Comparison of ENCODE assay signal across 20 mouse cellular contexts in genomic region chr10:17042973-17043372, GRCm38 (mm10).
DNase-seq lines count a peak whose midpoint lies in the region; ATAC-seq and TF ChIP-seq lines count a peak whose summit lies in the region.
"Had no signal": no experiment of that assay in that cellular context is flagged by ENCODE, and none has a peak within 500 bp of the region (broad histone marks: within the 10 kb centered on the region; RNA-seq: fewer than 3 reads in every experiment).

No protein-coding gene starts in this region.

- no peak overlapping the region for H3K4me2 ChIP-seq in liver, postnatal 0 days (ENCODE audit: low read depth, low read length)
- H3K4me2 ChIP-seq: heart, embryonic 15.5 days; hindbrain, embryonic 14.5 days had no signal

- no peak overlapping the region for H3K4me3 ChIP-seq in liver, postnatal 0 days (ENCODE audit: low read depth, low read length)
- H3K4me3 ChIP-seq: gastrocnemius, adult 2 months; heart, embryonic 15.5 days had no signal

- peak; percentile 89 for ATAC-seq in megakaryocyte, adult 5-6 weeks (ENCODE audit: poor library complexity, severe bottlenecking)
- no peak for ATAC-seq in erythroblast, adult 5-6 weeks (replicated peaks; ENCODE audit: low FRiP score, poor library complexity, severe bottlenecking)
- ATAC-seq in liver, postnatal 0 days: no peak
- ATAC-seq: forebrain, embryonic 16.5 days had no signal

- TF ChIP-seq CTCF in liver, postnatal 0 days (IDR thresholded peaks at IDR 0.05; ENCODE audit: low read depth): no peak

- peak; percentile 88 for DNase-seq in heart, adult 11 months
- no peak for DNase-seq in heart, postnatal 4 days
- DNase-seq in kidney, postnatal 10 days: peak; percentile 8
- DNase-seq in kidney, adult 18-20 months: no peak
- peak; percentile 44 for DNase-seq in NIH3T3 (ENCODE audit: low read depth)
- DNase-seq in liver, postnatal 0 days: no peak
- DNase-seq: cerebellum, postnatal 10 days; gastrocnemius, adult 2 months; kidney, adult 11 months; liver; lung, adult 2 months; lung, postnatal 4 days; midbrain, embryonic 14.5 days; right cerebral cortex, adult 18-20 months had no signal

- H3K9me3 ChIP-seq in liver, postnatal 0 days (ENCODE audit: low read length): no peaks in the 10 kb centered on the region
- H3K9me3 ChIP-seq: G1E; heart, embryonic 15.5 days had no signal

- no peak overlapping the region for H3K9ac ChIP-seq in liver, postnatal 0 days (replicated peaks)
- H3K9ac ChIP-seq: heart, embryonic 15.5 days; hindbrain, embryonic 14.5 days had no signal

- H3K4me1 ChIP-seq in liver, postnatal 0 days (ENCODE audit: insufficient read depth): no peaks in the 10 kb centered on the region
- H3K4me1 ChIP-seq: heart, embryonic 15.5 days had no signal

- 53% methylated on average over 3 of the region's 3 CpGs for WGBS in liver, postnatal 0 days (ENCODE audit: insufficient replicate concordance)

- no peak overlapping the region for H3K27ac ChIP-seq in liver, postnatal 0 days (ENCODE audit: low read depth)
- H3K27ac ChIP-seq: gastrocnemius, adult 2 months; heart, embryonic 15.5 days; hindbrain, embryonic 14.5 days had no signal

- no peaks in the 10 kb centered on the region for H3K36me3 ChIP-seq in liver, postnatal 0 days (replicated peaks; ENCODE audit: insufficient read depth, low read length)
- H3K36me3 ChIP-seq: G1E; heart, embryonic 15.5 days had no signal

- no peaks in the 10 kb centered on the region for H3K27me3 ChIP-seq in liver, postnatal 0 days (ENCODE audit: insufficient read depth, low read length)
- H3K27me3 ChIP-seq: heart, embryonic 15.5 days had no signal

- no peak for TF ChIP-seq EP300 in liver, postnatal 0 days (IDR thresholded peaks at IDR 0.05; ENCODE audit: low read depth)

Comparison
In these comparisons a context has a peak if more than half of its experiments do, and no peak if none do; other contexts are left out.
1. DNase-seq: peak in heart, adult 11 months (single experiment), kidney, postnatal 10 days (single experiment) and NIH3T3 (single experiment); none in heart, postnatal 4 days (single experiment), kidney, adult 18-20 months (single experiment) and liver, postnatal 0 days (single experiment).